Mouse (Mus musculus) kidney, embryonic 14.5 days (tissue): ENCODE measurements around the gene Ppp6r1. TPM values are rescaled to one million over a fixed set of nuclear protein-coding genes. Genes with fewer than 3 reads are reported as not detected.

ENCODE experiments used
- ATAC-seq: fragments of 200-750 bp; cut with Nextera tagmentation; 2 replicates; pipeline ENCODE4 v1.8.0; 2017; ENCODE audit warnings: moderate number of reproducible peaks, mild to moderate bottlenecking, moderate TSS enrichment, moderate library complexity; ENCODE audit not compliant: low FRiP score, low TSS enrichment
- H3K27ac ChIP-seq: fragments of 300-500 bp; sonication (generic); 2 replicates; pipeline ENCODE4 v1.5.1; 2014; ENCODE audit warnings: low read depth, mild to moderate bottlenecking, low read length, moderate library complexity, mixed read lengths
- H3K27me3 ChIP-seq: fragments of 300-500 bp; sonication (generic); 2 replicates; pipeline ENCODE4 v1.6.1; 2014; ENCODE audit warnings: mild to moderate bottlenecking, low read length; ENCODE audit not compliant: control insufficient read depth, insufficient read depth
- H3K36me3 ChIP-seq: fragments of 300-500 bp; sonication (generic); 2 replicates; pipeline ENCODE4 v1.6.1; 2014; ENCODE audit warnings: low read length, mixed read lengths; ENCODE audit not compliant: control insufficient read depth, insufficient read depth
- H3K4me1 ChIP-seq: fragments of 300-500 bp; sonication (generic); 2 replicates; pipeline ENCODE4 v1.6.1; 2014; ENCODE audit warnings: low read length, mixed read lengths; ENCODE audit not compliant: control insufficient read depth, insufficient read depth
- H3K4me2 ChIP-seq: fragments of 300-500 bp; sonication (generic); replicated peaks from 2 replicates; pipeline ENCODE4 v1.6.1; 2014; ENCODE audit warnings: low read depth, mild to moderate bottlenecking, low read length
- H3K4me3 ChIP-seq: fragments of 300-500 bp; sonication (generic); 2 replicates; pipeline ENCODE4 v1.5.1; 2014; ENCODE audit warnings: mild to moderate bottlenecking, low read length
- H3K9ac ChIP-seq: fragments of 300-500 bp; sonication (generic); 2 replicates; pipeline ENCODE4 v1.6.1; 2014; ENCODE audit warnings: low read depth, mild to moderate bottlenecking, low read length, moderate library complexity
- H3K9me3 ChIP-seq: fragments of 300-500 bp; sonication (generic); 2 replicates; pipeline ENCODE4 v1.6.1; 2016; ENCODE audit warnings: low read length; ENCODE audit not compliant: control insufficient read depth
- WGBS: fragments of 180-500 bp; shearing (Covaris S2); extraction: QIAGEN DNeasy Blood & Tissue Kit; methylation state at CpG from one replicate; pipeline ENCODE4 v1.1.7; 2014; 5-methylcytosine and 5-hydroxymethylcytosine counted together
- polyA plus RNA-seq: library from polyadenylated mRNA; unstranded; fragments of >200 nt; fragmentation: Nextera tagmentation; extraction: Ambion mirVana; gene quantifications from 2 replicates; pipeline ENCODE4 v1.2.1, GENCODE M21; 2014

Ppp6r1 gene
- polyA plus RNA-seq, 1 experiment from 2014 or later = 10.2 TPM

- ATAC-seq = no peak
- H3K9me3 ChIP-seq = no peaks in the 10 kb centered on the region
- peak overlapping the region; percentile 50 for H3K9ac ChIP-seq
- 0 out of 2 replicates have a peak overlapping the region, but pooled peaks have one; percentile 52 for H3K27ac ChIP-seq
- peaks cover 19% of the 10 kb centered on the region for H3K36me3 ChIP-seq
- no peaks in the 10 kb centered on the region for H3K27me3 ChIP-seq
- peak overlapping the region; percentile 83 for H3K4me3 ChIP-seq
- 2% methylated on average over 13 of the region's 13 CpGs for WGBS
- H3K4me1 ChIP-seq = peaks cover 7% of the 10 kb centered on the region; the same call in 1 of the 2 replicates
- H3K4me2 ChIP-seq = peak overlapping the region; percentile 78
These were observed 25.4 kb upstream of the Ppp6r1 start for GRCm38 (mm10) chr7:4684203-4684602.

GRCm38 (mm10) chr7:4683307-4683706 is 24.5 kb upstream of the Ppp6r1 start:
- no peaks in the 10 kb centered on the region for H3K27me3 ChIP-seq
- no peak overlapping the region for H3K4me3 ChIP-seq
- H3K4me2 ChIP-seq = no peak overlapping the region
- ATAC-seq = no peak
- 81% methylated on average over 5 of the region's 5 CpGs for WGBS
- peaks cover 7% of the 10 kb centered on the region; the same call in 1 of the 2 replicates for H3K4me1 ChIP-seq
- no peak overlapping the region for H3K9ac ChIP-seq
- no peak overlapping the region for H3K27ac ChIP-seq
- no peaks in the 10 kb centered on the region for H3K9me3 ChIP-seq
- H3K36me3 ChIP-seq = peaks cover 19% of the 10 kb centered on the region

DNA sequence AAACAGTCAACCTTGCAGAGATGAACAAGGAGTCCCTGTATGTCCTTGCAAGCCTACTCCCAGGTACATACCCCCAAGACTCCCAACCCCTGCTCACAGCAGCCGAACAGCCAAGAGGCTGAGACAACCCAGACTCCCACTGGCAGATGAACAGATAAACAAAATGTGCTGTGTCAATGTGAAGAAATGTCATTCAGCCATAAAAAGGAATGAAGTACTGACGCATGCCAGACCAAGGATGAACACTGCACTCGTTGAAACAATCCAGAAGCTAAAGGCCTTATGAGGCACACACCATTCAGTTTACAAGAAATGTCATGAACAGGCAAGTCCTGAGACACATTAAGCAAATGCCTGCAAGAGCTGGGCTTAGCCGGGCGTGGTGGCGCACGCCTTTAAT is 16.4 kb upstream of the Ppp6r1 start:
- Histone ChIP-seq H3K9ac (no peak overlapping the region), H3K27ac (no peak overlapping the region), H3K4me2 (no peak overlapping the region), H3K9me3 (no peaks in the 10 kb centered on the region), H3K4me1 (no peaks in the 10 kb centered on the region), H3K27me3 (no peaks in the 10 kb centered on the region), H3K36me3 (peaks cover 61% of the 10 kb centered on the region), H3K4me3 (no peak overlapping the region)
- 91% methylated on average over 7 of the region's 7 CpGs for WGBS
- ATAC-seq = no peak

- H3K36me3 ChIP-seq = peaks cover 58% of the 10 kb centered on the region
- H3K27me3 ChIP-seq = no peaks in the 10 kb centered on the region
- no peaks in the 10 kb centered on the region for H3K9me3 ChIP-seq
- H3K4me1 ChIP-seq = no peaks in the 10 kb centered on the region
- no peak for ATAC-seq
- H3K27ac ChIP-seq = no peak overlapping the region
- H3K9ac ChIP-seq = no peak overlapping the region
- 91% methylated on average over 12 of the region's 12 CpGs for whole genome bisulfite sequencing
- H3K4me3 ChIP-seq = no peak overlapping the region
- H3K4me2 ChIP-seq = no peak overlapping the region
These were observed 15.4 kb upstream of the Ppp6r1 start for GRCm38 (mm10) chr7:4674114-4674731.

DNA sequence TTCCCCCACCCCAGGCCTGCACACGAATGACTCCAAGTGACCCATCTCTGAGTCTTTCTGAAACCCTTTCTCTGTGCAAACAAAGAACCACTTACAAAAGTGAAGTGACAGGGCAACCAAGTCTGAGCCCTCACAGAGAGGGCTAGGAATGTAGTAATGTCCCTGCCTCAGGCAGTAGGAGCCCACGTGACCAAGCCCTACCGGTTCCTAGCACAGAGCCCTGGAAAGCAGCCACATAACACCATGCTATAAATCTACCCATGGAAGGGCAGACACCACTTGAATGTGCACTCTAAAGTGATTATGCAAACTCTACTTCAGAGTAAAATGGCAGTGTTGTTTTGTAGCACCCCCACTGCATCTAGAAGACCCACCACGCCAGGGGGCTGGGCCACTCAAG is 13.1 kb upstream of the Ppp6r1 start:
- Histone ChIP-seq H3K4me3 (no peak overlapping the region), H3K4me1 (no peaks in the 10 kb centered on the region), H3K36me3 (peaks cover 55% of the 10 kb centered on the region), H3K9me3 (no peaks in the 10 kb centered on the region), H3K27ac (no peak overlapping the region), H3K4me2 (no peak overlapping the region), H3K9ac (no peak overlapping the region), H3K27me3 (no peaks in the 10 kb centered on the region)
- WGBS = 75% methylated on average over 4 of the region's 4 CpGs
- ATAC-seq = 0 out of 2 replicates have a peak, but pooled peaks have one; percentile 70

- Histone ChIP-seq H3K4me3 (no peak overlapping the region), H3K4me1 (no peaks in the 10 kb centered on the region), H3K9ac (no peak overlapping the region), H3K27ac (no peak overlapping the region), H3K36me3 (peaks cover 55% of the 10 kb centered on the region), H3K4me2 (no peak overlapping the region), H3K9me3 (no peaks in the 10 kb centered on the region), H3K27me3 (no peaks in the 10 kb centered on the region)
- ATAC-seq = no peak
- whole genome bisulfite sequencing = 92% methylated on average over 8 of the region's 8 CpGs
These were observed 11.9 kb upstream of the Ppp6r1 start for GRCm38 (mm10) chr7:4670655-4671255.

DNA sequence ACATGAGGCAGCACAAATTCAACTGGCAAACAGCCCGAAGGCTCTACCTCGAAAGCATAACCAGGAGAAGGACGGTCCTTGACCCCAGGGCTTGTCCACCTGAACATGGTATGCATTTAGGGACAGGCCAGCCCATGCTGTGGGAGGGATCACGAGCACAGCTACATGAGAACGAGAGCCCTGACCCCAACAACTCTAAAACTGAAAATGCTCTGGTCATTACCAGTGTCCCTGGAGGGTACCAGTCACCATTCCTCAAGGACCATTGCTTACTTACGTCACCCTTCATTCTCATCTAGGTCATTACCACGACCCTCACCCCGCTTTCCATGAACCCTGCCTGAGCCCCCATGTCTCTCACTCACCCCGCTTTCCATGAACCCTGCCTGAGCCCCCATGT is 10.3 kb upstream of the Ppp6r1 start:
- Histone ChIP-seq H3K9ac (no peak overlapping the region), H3K27me3 (no peaks in the 10 kb centered on the region), H3K4me2 (no peak overlapping the region), H3K36me3 (peaks cover 49% of the 10 kb centered on the region), H3K9me3 (no peaks in the 10 kb centered on the region), H3K4me1 (no peaks in the 10 kb centered on the region), H3K27ac (no peak overlapping the region), H3K4me3 (no peak overlapping the region)
- no peak for ATAC-seq
- WGBS = 90% methylated on average over 9 of the region's 9 CpGs

- no peaks in the 10 kb centered on the region for H3K27me3 ChIP-seq
- H3K4me2 ChIP-seq = no peak overlapping the region
- H3K27ac ChIP-seq = no peak overlapping the region
- H3K9ac ChIP-seq = no peak overlapping the region
- 96% methylated on average over 8 of the region's 8 CpGs for WGBS
- H3K4me3 ChIP-seq = no peak overlapping the region
- no peaks in the 10 kb centered on the region for H3K9me3 ChIP-seq
- no peaks in the 10 kb centered on the region for H3K4me1 ChIP-seq
- peaks cover 47% of the 10 kb centered on the region for H3K36me3 ChIP-seq
- no peak for ATAC-seq
These were observed 9.7 kb upstream of the Ppp6r1 start for GRCm38 (mm10) chr7:4668506-4668905.

DNA sequence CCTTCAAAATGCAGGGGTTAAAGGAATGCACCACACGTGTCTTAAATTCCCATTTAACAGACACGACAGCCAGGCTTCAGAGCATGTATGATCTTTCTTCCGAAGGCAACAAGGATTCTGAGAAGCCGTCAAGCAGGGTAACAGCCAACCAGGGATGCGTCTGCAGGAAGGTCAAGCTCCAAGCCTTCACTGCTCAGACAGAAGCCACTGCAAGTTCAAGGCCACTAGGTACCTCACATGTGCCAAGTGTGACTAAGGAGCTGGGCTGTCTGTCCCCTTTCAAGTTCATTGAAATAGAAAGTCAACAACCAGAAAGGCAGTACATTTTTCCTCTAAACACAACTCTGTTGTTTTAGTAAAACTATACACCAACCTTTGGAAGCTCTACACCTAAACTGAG is 8.1 kb upstream of the Ppp6r1 start:
- H3K9ac ChIP-seq = no peak overlapping the region
- H3K4me2 ChIP-seq = no peak overlapping the region
- ATAC-seq = no peak
- H3K4me3 ChIP-seq = no peak overlapping the region
- no peaks in the 10 kb centered on the region for H3K4me1 ChIP-seq
- H3K9me3 ChIP-seq = no peaks in the 10 kb centered on the region
- 94% methylated on average over 5 of the region's 5 CpGs for WGBS
- no peaks in the 10 kb centered on the region for H3K27me3 ChIP-seq
- peaks cover 44% of the 10 kb centered on the region for H3K36me3 ChIP-seq
- no peak overlapping the region for H3K27ac ChIP-seq
